Mouse (Mus musculus): ENCODE measurements around the gene Fgl2. TPM values are rescaled to one million over a fixed set of nuclear protein-coding genes. Genes with fewer than 3 reads are reported as not detected.

The Fgl2 gene
- polyA plus RNA-seq, 1 experiment from 2014 or later: 0.64 TPM

- no peak overlapping the region for H3K27ac ChIP-seq
- H3K9me3 ChIP-seq: no peaks in the 10 kb centered on the region
- WGBS: 52% methylated on average over 1 of the region's 1 CpGs
- no peaks in the 10 kb centered on the region for H3K36me3 ChIP-seq
- no peak for ATAC-seq (ENCODE audit: low FRiP score, low read depth)
- H3K27me3 ChIP-seq: no peaks in the 10 kb centered on the region
- H3K4me1 ChIP-seq: peaks cover 4% of the 10 kb centered on the region
- H3K4me3 ChIP-seq: no peak overlapping the region
- H3K9ac ChIP-seq: no peak overlapping the region
- H3K4me2 ChIP-seq (replicated peaks): no peak overlapping the region
Measured at GRCm38 (mm10) chr5:21420609-21421008, 48.2 kb downstream of the Fgl2 start.

- H3K4me1 ChIP-seq: peaks cover 17% of the 10 kb centered on the region
- WGBS: under 1% methylated on average over 68 of the region's 68 CpGs
- peaks cover 2% of the 10 kb centered on the region; the same call in 1 of the 2 replicates for H3K27me3 ChIP-seq
- ATAC-seq (ENCODE audit: low FRiP score, low read depth): peak; percentile 100
- H3K36me3 ChIP-seq: no peaks in the 10 kb centered on the region
- H3K4me2 ChIP-seq (replicated peaks): peak within 1 kb of the TSS; percentile 99
- peak within 1 kb of the TSS; percentile 22; the same call in 1 of the 2 replicates for H3K27ac ChIP-seq
- peak within 1 kb of the TSS; percentile 81 for H3K9ac ChIP-seq
- no peaks in the 10 kb centered on the region for H3K9me3 ChIP-seq
- peak within 1 kb of the TSS; percentile 88 for H3K4me3 ChIP-seq
Measured at GRCm38 (mm10) chr5:21424614-21425602, 52.5 kb downstream of the Fgl2 start, which contains the start of the genes Ccdc146 and Fam185a. Ccdc146 (minus strand) TSS chr5:21424677. Fam185a (plus strand) TSS chr5:21424958.

- Histone ChIP-seq H3K36me3 (no peaks in the 10 kb centered on the region), H3K4me2 (replicated peaks) (peak overlapping the region; percentile 99), H3K4me1 (peaks cover 17% of the 10 kb centered on the region), H3K4me3 (no peak overlapping the region), H3K27ac (no peak overlapping the region), H3K27me3 (peaks cover 2% of the 10 kb centered on the region; the same call in 1 of the 2 replicates), H3K9me3 (no peaks in the 10 kb centered on the region), H3K9ac (0 out of 2 replicates have a peak overlapping the region, but pooled peaks have one; percentile 6)
- no peak for ATAC-seq (ENCODE audit: low FRiP score, low read depth)
- 92% methylated on average over 6 of the region's 6 CpGs for WGBS
Measured at GRCm38 (mm10) chr5:21426666-21427065, 54.2 kb downstream of the Fgl2 start.

Other genes with a start within 250 kb of the Fgl2 start
- 3.8 and 5.1 TPM in 2 replicates for gene Gsap, start 186.4 kb upstream of the Fgl2 start, polyA plus RNA-seq (2015; fragmentation: Nextera tagmentation; extraction: Ambion mirVana)
- gene Ccdc146, start 52.0 kb downstream of the Fgl2 start, polyA plus RNA-seq (2015; fragmentation: Nextera tagmentation; extraction: Ambion mirVana): 0.10 TPM in 1 of 2 replicates, not detected in the other
- gene Fam185a, start 52.3 kb downstream of the Fgl2 start, polyA plus RNA-seq (2015; fragmentation: Nextera tagmentation; extraction: Ambion mirVana): 5.0 and 5.1 TPM in 2 replicates
- gene Lrrc17, start 170.9 kb downstream of the Fgl2 start, polyA plus RNA-seq (2015; fragmentation: Nextera tagmentation; extraction: Ambion mirVana): 89.9 and 102 TPM in 2 replicates

Data from limb, embryonic 13.5 days (tissue).